Mouse (Mus musculus) bone marrow macrophage, adult 2 months (primary cell): Measurements from ENCODE around the gene Mphosph9. TPM values are rescaled to one million over a fixed set of nuclear protein-coding genes. Genes with fewer than 3 reads are reported as not detected.
"Not testable (repeated sequence)": the region's sequence is repeated elsewhere in the genome, so short reads cannot be mapped to it uniquely, and the experiment has no call there.

ENCODE experiments used
- H3K27ac ChIP-seq: 2 replicates; pipeline ENCODE4 v1.5.1; 2012; ENCODE audit warnings: low read depth, low read length; ENCODE audit not compliant: insufficient read depth
- H3K4me1 ChIP-seq: 2 replicates; pipeline ENCODE4 v1.6.1; 2012; ENCODE audit warnings: low read length; ENCODE audit not compliant: control insufficient read depth, insufficient read depth
- H3K4me3 ChIP-seq: 2 replicates; pipeline ENCODE4 v1.5.1; 2012; ENCODE audit warnings: mild to moderate bottlenecking, low read length, moderate library complexity; ENCODE audit not compliant: insufficient read depth
- CTCF ChIP-seq: IDR thresholded peaks from 2 replicates; pipeline ENCODE4 v1.5.1; 2012; ENCODE audit warnings: low read depth, mild to moderate bottlenecking, low read length, moderate library complexity
- POLR2A ChIP-seq: IDR thresholded peaks from 2 replicates; pipeline ENCODE4 v1.6.1; 2012; ENCODE audit warnings: mild to moderate bottlenecking, low read depth, low read length, borderline replicate concordance
- polyA plus RNA-seq: library from polyadenylated mRNA; stranded (reverse); fragments of >200 nt; gene quantifications from 2 replicates; pipeline ENCODE4 v1.2.4, GENCODE M21; 2012; ENCODE audit not compliant: missing spikeins, insufficient read depth, insufficient read length

Mphosph9 gene
- polyA plus RNA-seq, 1 experiment, result 7.2 TPM

GRCm38 (mm10) chr5:124342897-124343296 lies 15.1 kb upstream of the Mphosph9 start:
- no peak overlapping the region for H3K27ac ChIP-seq
- no peak overlapping the region for H3K4me3 ChIP-seq
- TF ChIP-seq POLR2A, result no peak
- no peak for TF ChIP-seq CTCF
- H3K4me1 ChIP-seq, result peaks cover 2% of the 10 kb centered on the region; the same call in 1 of the 2 replicates

DNA sequence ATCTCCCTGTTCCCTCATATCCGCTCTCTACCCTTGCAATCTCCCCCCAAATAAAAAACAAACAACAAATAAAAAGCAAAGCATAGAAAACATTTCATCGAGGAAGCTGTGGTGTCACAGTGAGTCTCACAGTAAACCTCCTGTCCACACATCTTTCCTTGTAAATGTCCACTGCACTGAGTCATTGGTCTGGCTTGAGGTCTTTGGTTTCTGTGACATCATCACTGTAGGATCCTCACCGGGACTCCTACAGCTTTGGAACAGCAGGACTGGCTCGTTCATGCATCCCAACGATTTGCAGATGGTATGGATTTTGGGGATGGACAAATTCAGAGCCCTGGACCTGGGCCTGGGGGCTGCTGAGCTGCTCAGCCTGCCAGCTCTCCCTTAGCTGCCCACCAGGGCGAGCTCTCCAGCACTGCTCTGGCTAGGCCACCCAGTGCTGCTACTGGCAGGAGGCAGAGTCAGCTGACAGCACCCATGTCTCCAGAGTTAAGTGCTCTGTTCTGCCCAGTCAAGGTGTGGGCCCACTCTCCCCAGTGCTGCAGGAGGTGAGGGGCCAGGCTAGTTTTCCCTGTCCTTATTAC lies 14.1 kb upstream of the Mphosph9 start:
- not testable (repeated sequence) for H3K27ac ChIP-seq, H3K4me1 ChIP-seq, H3K4me3 ChIP-seq

GRCm38 (mm10) chr5:124338791-124339190 lies 11.0 kb upstream of the Mphosph9 start:
- TF ChIP-seq POLR2A, result no peak
- TF ChIP-seq CTCF, result no peak
- Histone ChIP-seq H3K4me3 (no peak overlapping the region), H3K27ac (no peak overlapping the region), H3K4me1 (peaks cover 2% of the 10 kb centered on the region; the same call in 1 of the 2 replicates)

DNA sequence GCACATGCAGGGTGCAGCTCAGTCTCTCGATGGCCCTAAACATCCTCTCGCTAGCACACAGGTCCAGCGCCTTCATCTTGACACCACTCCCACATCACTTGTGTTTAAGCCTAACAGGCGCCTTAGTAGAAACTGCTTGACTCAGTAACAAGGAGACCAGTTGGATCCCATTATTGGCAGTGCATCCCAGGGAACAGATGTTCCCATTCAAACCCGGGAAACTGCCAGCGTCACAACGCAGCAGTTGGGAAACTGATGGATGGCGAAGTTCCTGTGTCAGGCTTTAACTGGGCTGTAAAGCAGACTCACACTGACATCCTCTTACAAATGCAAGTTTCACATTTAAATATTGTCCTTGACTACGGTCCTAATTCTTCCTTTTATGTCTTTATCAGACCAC lies 10.1 kb upstream of the Mphosph9 start:
- no peak for TF ChIP-seq POLR2A
- TF ChIP-seq CTCF, result no peak
- H3K27ac ChIP-seq, result no peak overlapping the region
- no peak overlapping the region for H3K4me3 ChIP-seq
- H3K4me1 ChIP-seq, result no peaks in the 10 kb centered on the region; the same call in 1 of the 2 replicates

DNA sequence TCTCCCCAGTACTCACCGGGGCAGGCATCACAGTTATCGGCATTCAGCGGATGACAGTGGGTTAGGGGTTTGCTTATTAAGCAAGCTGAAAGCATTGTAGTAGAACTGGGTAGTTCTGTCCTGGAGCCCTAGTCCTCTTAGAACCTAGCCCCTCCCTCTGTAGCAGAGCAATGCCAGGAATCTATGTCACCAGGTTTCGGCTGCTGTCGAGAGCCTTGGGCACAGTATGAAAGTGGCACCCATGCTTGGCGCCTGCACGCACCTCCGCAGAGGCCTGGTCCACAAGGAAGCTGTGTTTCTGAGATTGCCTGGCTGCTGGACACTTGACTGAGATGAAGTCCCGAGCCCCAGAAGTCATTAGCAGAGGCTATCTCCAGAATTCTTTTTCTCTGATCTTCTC lies 9.3 kb upstream of the Mphosph9 start:
- no peak overlapping the region for H3K27ac ChIP-seq
- no peaks in the 10 kb centered on the region; the same call in 1 of the 2 replicates for H3K4me1 ChIP-seq
- TF ChIP-seq CTCF (no peak), POLR2A (no peak)
- no peak overlapping the region for H3K4me3 ChIP-seq

DNA sequence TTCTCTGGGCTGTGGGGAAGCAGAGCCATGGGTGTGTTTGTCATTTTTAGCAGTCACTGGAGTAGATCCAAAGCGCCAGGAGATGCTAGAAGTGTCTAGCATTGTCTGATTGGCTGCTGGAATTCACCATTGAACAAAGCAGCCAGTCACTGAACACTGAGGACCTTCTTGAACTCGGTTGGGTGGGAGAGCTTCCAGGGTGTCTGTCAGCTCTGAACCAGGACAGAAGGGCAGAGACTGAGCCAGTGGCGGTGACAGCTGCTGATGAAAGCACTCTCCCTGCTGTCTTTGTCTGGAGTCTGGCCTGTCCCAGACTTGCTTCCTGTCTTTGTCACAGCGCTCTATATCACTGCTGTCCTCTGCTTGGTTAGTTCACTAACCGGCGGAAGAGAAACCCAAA lies 6.6 kb upstream of the Mphosph9 start:
- H3K4me3 ChIP-seq, result no peak overlapping the region
- no peak overlapping the region for H3K27ac ChIP-seq
- H3K4me1 ChIP-seq, result peaks cover 12% of the 10 kb centered on the region
- TF ChIP-seq POLR2A, result no peak
- TF ChIP-seq CTCF, result no peak

- no peak for TF ChIP-seq POLR2A
- TF ChIP-seq CTCF, result no peak
- no peak overlapping the region for H3K27ac ChIP-seq
- peaks cover 22% of the 10 kb centered on the region for H3K4me1 ChIP-seq
- no peak overlapping the region for H3K4me3 ChIP-seq
Measured at GRCm38 (mm10) chr5:124330086-124330485, 2.3 kb upstream of the Mphosph9 start.

DNA sequence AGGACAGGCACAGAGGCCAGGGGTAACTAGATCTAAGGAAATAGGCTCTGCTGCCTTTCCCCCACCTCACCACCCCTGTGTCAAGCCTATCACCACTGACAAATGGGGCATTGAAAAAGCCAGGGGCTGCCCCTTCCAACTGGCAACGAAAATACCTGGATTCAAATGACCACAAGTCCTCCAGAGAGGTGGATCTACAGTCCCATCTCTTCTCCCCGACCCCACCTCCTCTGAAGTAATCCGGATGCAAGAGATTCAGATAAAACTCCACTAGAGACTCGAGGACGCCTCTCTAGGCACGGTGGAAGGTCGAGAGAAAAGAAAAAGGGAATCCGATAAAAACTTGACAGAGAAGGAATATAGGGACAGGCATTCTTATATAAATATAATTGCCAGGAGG lies 943 bp downstream of the Mphosph9 start:
- H3K27ac ChIP-seq, result no peak overlapping the region
- TF ChIP-seq CTCF (no peak), POLR2A (no peak)

DNA sequence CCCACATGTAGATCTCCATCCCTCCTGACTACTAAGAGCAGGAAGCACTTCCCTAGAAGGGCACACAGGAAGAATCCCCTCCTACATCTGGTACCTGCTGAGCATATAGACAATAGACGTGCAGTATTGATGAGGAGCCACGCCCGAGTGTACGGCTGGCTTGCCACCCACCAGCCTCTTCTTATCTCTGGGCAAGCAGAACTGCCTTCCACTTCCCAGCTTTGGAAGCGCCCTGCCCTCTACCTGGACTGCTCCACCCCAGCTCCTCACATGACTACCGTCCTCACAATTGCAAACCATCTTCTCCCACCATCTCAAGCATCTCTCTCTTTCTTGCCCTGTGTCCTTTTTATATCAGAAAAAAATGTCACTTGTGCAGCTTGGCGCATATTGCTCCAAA lies 10.1 kb downstream of the Mphosph9 start:
- TF ChIP-seq POLR2A, result no peak
- no peak for TF ChIP-seq CTCF
- Histone ChIP-seq H3K4me3 (no peak overlapping the region), H3K27ac (no peak overlapping the region), H3K4me1 (no peaks in the 10 kb centered on the region)

More for the DNA sequence above, 943 bp downstream of the Mphosph9 start:
- peak overlapping the region; percentile 87 for H3K4me3 ChIP-seq
- H3K4me1 ChIP-seq, result peaks cover 22% of the 10 kb centered on the region

DNA sequence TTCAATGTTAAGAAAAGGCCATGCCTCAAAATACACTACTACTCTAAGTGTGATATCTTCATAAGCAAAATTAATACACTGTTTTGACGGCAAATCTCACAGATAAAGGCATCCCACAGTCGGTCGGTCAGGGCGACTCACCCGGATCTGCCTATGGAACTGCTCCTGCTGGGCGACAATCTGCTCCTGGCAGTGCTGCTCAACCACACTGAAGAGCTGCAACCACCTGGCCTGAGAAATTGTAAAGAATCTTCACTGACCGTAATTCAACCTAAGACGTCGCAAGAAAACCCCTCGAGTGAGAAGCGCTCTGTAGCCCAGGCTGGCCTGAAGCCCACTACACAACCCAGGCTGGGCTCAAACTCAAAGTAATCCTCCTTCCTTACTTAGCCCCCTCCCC lies 11.8 kb downstream of the Mphosph9 start:
- Histone ChIP-seq H3K4me3 (no peak overlapping the region), H3K27ac (no peak overlapping the region), H3K4me1 (no peaks in the 10 kb centered on the region)
- TF ChIP-seq CTCF, result no peak
- no peak for TF ChIP-seq POLR2A

- no peaks in the 10 kb centered on the region for H3K4me1 ChIP-seq
- H3K27ac ChIP-seq, result no peak overlapping the region
- TF ChIP-seq CTCF (no peak), POLR2A (no peak)
- H3K4me3 ChIP-seq, result no peak overlapping the region
Measured at GRCm38 (mm10) chr5:124315498-124315897, 12.3 kb downstream of the Mphosph9 start.
